Mouse (Mus musculus) bone marrow, adult 2 months (tissue): ENCODE measurements around the gene Atf1. TPM values are rescaled to one million over a fixed set of nuclear protein-coding genes. Genes with fewer than 3 reads are reported as not detected.
"Not testable (repeated sequence)": the region's sequence is repeated elsewhere in the genome, so short reads cannot be mapped to it uniquely, and the experiment has no call there.

ENCODE experiments used
- H3K27ac ChIP-seq: fragments of 200-500 bp; 2 replicates; pipeline ENCODE4 v1.5.1; 2012; ENCODE audit warnings: low read depth, mild to moderate bottlenecking, control low read depth, inconsistent platforms, low read length; ENCODE audit not compliant: control insufficient read depth, poor library complexity, insufficient read depth
- H3K4me1 ChIP-seq: fragments of 200-500 bp; 2 replicates; pipeline ENCODE4 v1.6.1; 2011; ENCODE audit warnings: low read length; ENCODE audit not compliant: control insufficient read depth, insufficient read depth
- H3K4me3 ChIP-seq: fragments of 200-500 bp; replicated peaks from 2 replicates; pipeline ENCODE3; 2011; ENCODE audit warnings: mild to moderate bottlenecking, low read depth, low read length, control low read depth; ENCODE audit not compliant: control insufficient read depth
- CTCF ChIP-seq: fragments of 200-500 bp; IDR thresholded peaks from 2 replicates; pipeline ENCODE4 v1.5.1; 2011; ENCODE audit warnings: low read length, control low read depth; ENCODE audit not compliant: control insufficient read depth, insufficient read depth
- POLR2A ChIP-seq: fragments of 200-500 bp; IDR thresholded peaks from 2 replicates; pipeline ENCODE4 v1.6.1; 2011; ENCODE audit warnings: low read depth, mild to moderate bottlenecking, control low read depth, low read length, borderline replicate concordance; ENCODE audit not compliant: control insufficient read depth
- WGBS: fragments of 180-500 bp; shearing (Covaris S2); methylation state at CpG from one replicate; pipeline ENCODE4 v1.1.7; 2018; 5-methylcytosine and 5-hydroxymethylcytosine counted together
- polyA plus RNA-seq: library from polyadenylated mRNA; stranded (reverse); fragments of >200 nt; gene quantifications from 2 replicates; pipeline ENCODE4 v1.2.4, GENCODE M21; 2011; ENCODE audit warnings: low replicate concordance; ENCODE audit not compliant: missing spikeins, insufficient read depth, insufficient read length

The Atf1 gene
- polyA plus RNA-seq, 1 experiment, result 58.0 TPM

DNA sequence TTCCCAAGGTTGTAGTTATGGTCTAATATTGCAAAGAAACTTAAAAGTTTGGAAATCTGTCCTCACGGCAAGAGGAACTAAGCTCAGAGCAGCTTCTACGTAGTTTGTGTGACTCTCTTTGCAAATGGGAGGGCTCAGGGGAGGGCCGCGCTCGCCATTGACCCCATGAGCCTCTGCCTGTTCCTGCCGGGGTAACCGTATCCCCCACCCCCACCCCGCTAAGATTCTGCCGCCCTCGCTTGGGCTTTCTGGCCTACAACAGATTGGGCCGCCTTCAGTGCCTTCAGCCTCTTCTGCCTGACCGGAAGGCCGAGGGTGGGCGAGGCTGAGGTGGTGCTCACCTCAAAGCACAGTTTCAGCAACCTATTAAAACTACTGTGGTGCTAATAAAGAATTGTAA lies 43.8 kb downstream of the Atf1 start:
- 80% methylated on average over 14 of the region's 14 CpGs for WGBS
- H3K4me3 ChIP-seq, result no peak overlapping the region
- H3K4me1 ChIP-seq, result no peaks in the 10 kb centered on the region
- no peak overlapping the region for H3K27ac ChIP-seq
- no peak for TF ChIP-seq POLR2A
- TF ChIP-seq CTCF, result no peak

DNA sequence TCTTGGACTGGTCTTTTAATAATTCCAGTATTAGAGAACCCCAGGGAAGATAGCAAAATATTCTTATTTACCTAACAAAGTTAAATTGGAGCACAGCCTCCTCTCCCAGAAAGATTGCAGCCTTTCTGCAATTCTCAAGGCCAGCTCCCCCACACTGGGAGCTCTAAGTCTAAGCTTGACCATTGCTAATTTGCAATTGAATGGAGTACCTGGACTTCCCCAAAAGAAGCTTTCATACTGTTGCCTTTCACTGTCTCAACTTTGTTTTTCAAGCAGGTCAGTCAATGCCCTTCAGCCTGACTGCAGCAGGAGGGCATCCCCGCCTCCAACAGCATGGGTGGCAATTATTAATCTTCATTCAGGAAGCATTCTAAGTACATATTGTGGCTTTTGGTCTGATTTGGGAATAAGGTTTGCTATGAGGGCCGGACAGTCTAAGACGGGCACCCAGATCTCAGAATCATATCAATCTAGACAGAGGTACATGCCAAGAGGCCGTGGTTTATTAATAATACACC lies 46.2 kb downstream of the Atf1 start:
- WGBS, result 86% methylated on average over 4 of the region's 4 CpGs
- H3K27ac ChIP-seq, H3K4me1 ChIP-seq, H3K4me3 ChIP-seq: not testable (repeated sequence)

- Histone ChIP-seq H3K27ac (no peak overlapping the region), H3K4me3 (no peak overlapping the region), H3K4me1 (no peaks in the 10 kb centered on the region)
- no peak for TF ChIP-seq CTCF
- TF ChIP-seq POLR2A, result no peak
- WGBS, result 83% methylated on average over 7 of the region's 7 CpGs
Observed at GRCm38 (mm10) chr15:100274790-100275559, 47.4 kb downstream of the Atf1 start.

GRCm38 (mm10) chr15:100276403-100276802 lies 48.8 kb downstream of the Atf1 start:
- 83% methylated on average over 4 of the region's 4 CpGs for WGBS

DNA sequence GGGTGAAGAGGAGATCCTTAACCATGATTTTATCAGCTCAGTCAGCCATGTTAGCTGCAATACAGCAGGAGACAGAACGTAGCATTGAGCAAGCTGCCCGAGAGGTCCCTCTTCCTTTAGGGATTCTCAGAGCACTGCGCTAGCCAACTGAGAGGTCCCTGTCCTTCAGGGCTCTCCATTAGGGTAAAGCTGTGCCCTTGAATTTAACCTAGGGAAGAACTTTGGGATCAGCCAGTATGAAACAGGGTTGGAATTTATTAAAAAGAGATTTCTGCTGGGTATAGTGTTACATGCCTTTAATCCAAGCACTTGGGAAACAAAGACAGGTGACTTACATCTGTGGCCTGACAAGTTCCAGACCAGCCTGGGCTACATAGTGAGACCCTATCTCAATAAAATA lies 50.0 kb downstream of the Atf1 start:
- no peaks in the 10 kb centered on the region; the same call in 1 of the 2 replicates for H3K4me1 ChIP-seq
- no peak for TF ChIP-seq CTCF
- TF ChIP-seq POLR2A, result no peak
- H3K4me3 ChIP-seq, result no peak overlapping the region
- WGBS, result 90% methylated on average over 3 of the region's 3 CpGs
- H3K27ac ChIP-seq, result no peak overlapping the region

More at GRCm38 (mm10) chr15:100276403-100276802, 48.8 kb downstream of the Atf1 start:
- H3K4me3 ChIP-seq, result no peak overlapping the region
- no peaks in the 10 kb centered on the region; the same call in 1 of the 2 replicates for H3K4me1 ChIP-seq
- H3K27ac ChIP-seq, result no peak overlapping the region
- TF ChIP-seq POLR2A, result no peak
- no peak for TF ChIP-seq CTCF

DNA sequence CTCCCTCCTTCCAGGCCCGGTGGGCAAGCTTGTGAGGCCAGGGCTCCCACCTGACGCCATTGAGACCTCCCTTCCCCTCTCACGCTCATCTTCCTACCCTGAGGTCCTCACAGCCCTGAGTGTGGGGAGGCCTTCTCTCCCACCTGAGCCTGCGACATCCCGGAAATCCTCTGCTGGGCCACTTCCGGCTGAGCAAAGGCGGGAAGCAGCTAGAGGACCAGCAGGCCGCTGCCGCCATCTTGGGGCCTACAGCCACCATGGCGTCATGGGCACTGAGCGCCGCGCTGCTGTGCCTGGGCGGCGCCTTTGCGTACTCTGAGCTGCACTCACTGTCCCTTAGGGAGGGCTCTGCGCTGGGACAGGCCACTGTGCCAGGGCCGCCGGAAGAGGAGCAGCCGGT lies 53.0 kb downstream of the Atf1 start, which contains the start of gene Tmprss12:
TSS of gene Tmprss12 (plus strand) at position 212 of the 400 bp plus-strand sequence.
- Histone ChIP-seq H3K4me3 (no peak within 1 kb of the TSS), H3K27ac (no peak within 1 kb of the TSS), H3K4me1 (no peaks in the 10 kb centered on the region; the same call in 1 of the 2 replicates)
- WGBS, result 91% methylated on average over 20 of the region's 20 CpGs
- no peak for TF ChIP-seq POLR2A
- no peak for TF ChIP-seq CTCF

GRCm38 (mm10) chr15:100288980-100289379 lies 61.4 kb downstream of the Atf1 start:
- no peak overlapping the region for H3K27ac ChIP-seq
- H3K4me1 ChIP-seq, result no peaks in the 10 kb centered on the region
- 92% methylated on average over 6 of the region's 6 CpGs for WGBS
- H3K4me3 ChIP-seq, result no peak overlapping the region
- TF ChIP-seq CTCF (no peak), POLR2A (no peak)

GRCm38 (mm10) chr15:100290858-100291257 lies 63.2 kb downstream of the Atf1 start:
- no peak for TF ChIP-seq CTCF
- no peak for TF ChIP-seq POLR2A
- Histone ChIP-seq H3K4me3 (no peak overlapping the region), H3K27ac (no peak overlapping the region), H3K4me1 (no peaks in the 10 kb centered on the region)
- WGBS, result 87% methylated on average over 5 of the region's 5 CpGs
